Mouse (Mus musculus): ENCODE measurements around the gene 9330159F19Rik. TPM values are rescaled to one million over a fixed set of nuclear protein-coding genes. Genes with fewer than 3 reads are reported as not detected.
A peak's percentile ranks its signal among the peaks of the same experiment; 100 is the strongest.

The 9330159F19Rik gene
- total RNA-seq (2012; rRNA removed) (not detected in 2 replicates), polyA plus RNA-seq (2012; ENCODE audit: insufficient read depth in 1 of 2, insufficient read length in 2 of 2, low read depth in 1 of 2, low replicate concordance in 2 of 2, missing spikeins in 1 of 2) (not detected)

GRCm38 (mm10) chr10:29211453-29211852 is at the start of gene 9330159F19Rik:
9330159F19Rik (plus strand) TSS chr10:29211606.
- Histone ChIP-seq H3K4me1 (ENCODE audit: control insufficient read depth in 1 of 2, insufficient read depth in 2 of 2, low read length in 2 of 2) (no peaks in the 10 kb centered on the region), H3K27me3 (ENCODE audit: control insufficient read depth in 1 of 2, insufficient read depth in 2 of 2, low read length in 2 of 2) (no peaks in the 10 kb centered on the region), H3K9ac (ENCODE audit: control insufficient read depth, low read depth, low read length, poor library complexity, severe bottlenecking) (no peak within 1 kb of the TSS), H3K4me3 (ENCODE audit: control insufficient read depth in 1 of 2, insufficient read depth in 1 of 2, low read depth in 2 of 2, low read length in 2 of 2) (no peak within 1 kb of the TSS), H3K9me3 (replicated peaks; ENCODE audit: insufficient read depth, low read length) (no peaks in the 10 kb centered on the region), H3K36me3 (ENCODE audit: control insufficient read depth in 1 of 2, insufficient read depth in 2 of 2, low read length in 2 of 2) (no peaks in the 10 kb centered on the region), H3K27ac (ENCODE audit: control insufficient read depth, low read depth, low read length) (no peak within 1 kb of the TSS), H3K79me2 (ENCODE audit: control insufficient read depth, insufficient read depth, low read length, poor library complexity) (no peaks in the 10 kb centered on the region)
- no peak for DNase-seq (ENCODE audit: low read depth, low spot score)
- TF ChIP-seq MAX (IDR thresholded peaks at IDR 0.05; ENCODE audit: low read length) (no peak), MAFK (IDR thresholded peaks at IDR 0.05; ENCODE audit: borderline replicate concordance, low read depth, low read length) (no peak), HCFC1 (IDR thresholded peaks at IDR 0.05; ENCODE audit: low read depth, low read length) (no peak), POLR2AphosphoS2 (IDR thresholded peaks at IDR 0.05; ENCODE audit: low read length) (no peak), RCOR1 (IDR thresholded peaks at IDR 0.05; ENCODE audit: low read depth, low read length) (no peak)

GRCm38 (mm10) chr10:29161664-29162063 is 49.7 kb upstream of the 9330159F19Rik start:
- H3K9me3 ChIP-seq (replicated peaks; ENCODE audit: insufficient read depth, low read length) = no peaks in the 10 kb centered on the region
- H3K4me1 ChIP-seq (ENCODE audit: control insufficient read depth in 1 of 2, insufficient read depth in 2 of 2, low read length in 2 of 2) = no peaks in the 10 kb centered on the region
- no peak for TF ChIP-seq ELF1 (IDR thresholded peaks at IDR 0.05; ENCODE audit: low read depth, low read length)
- no peak for TF ChIP-seq RCOR1 (IDR thresholded peaks at IDR 0.05; ENCODE audit: low read depth, low read length)
- TF ChIP-seq ZNF384 (IDR thresholded peaks at IDR 0.05; ENCODE audit: low read depth, low read length) = no peak
- TF ChIP-seq GABPA (IDR thresholded peaks at IDR 0.05; ENCODE audit: low read depth, low read length) = no peak
- no peak for TF ChIP-seq RAD21 (IDR thresholded peaks at IDR 0.05; ENCODE audit: low read depth, low read length)
- TF ChIP-seq TCF12 (IDR thresholded peaks at IDR 0.05; ENCODE audit: low read depth, low read length) = peak; percentile 13; the same call in 1 of the 2 replicates
- TF ChIP-seq GATA1 (IDR thresholded peaks at IDR 0.05; ENCODE audit: low read depth, low read length) = peak; percentile 65
- peak; percentile 57 to 79 for TF ChIP-seq EP300 (IDR thresholded peaks at IDR 0.05; ENCODE audit: low read depth in 1 of 2, low read length in 2 of 2)
- no peak overlapping the region for H3K27ac ChIP-seq (ENCODE audit: control insufficient read depth, low read depth, low read length)
- peak; percentile 51 for DNase-seq (ENCODE audit: low read depth, low spot score)
- H3K9ac ChIP-seq (ENCODE audit: control insufficient read depth, low read depth, low read length, poor library complexity, severe bottlenecking) = no peak overlapping the region
- H3K4me3 ChIP-seq (ENCODE audit: control insufficient read depth in 1 of 2, insufficient read depth in 1 of 2, low read depth in 2 of 2, low read length in 2 of 2) = no peak overlapping the region
- H3K36me3 ChIP-seq (ENCODE audit: control insufficient read depth in 1 of 2, insufficient read depth in 2 of 2, low read length in 2 of 2) = no peaks in the 10 kb centered on the region
- no peaks in the 10 kb centered on the region for H3K79me2 ChIP-seq (ENCODE audit: control insufficient read depth, insufficient read depth, low read length, poor library complexity)
- H3K27me3 ChIP-seq (ENCODE audit: control insufficient read depth in 1 of 2, insufficient read depth in 2 of 2, low read length in 2 of 2) = no peaks in the 10 kb centered on the region

GRCm38 (mm10) chr10:29173778-29174177 is 37.6 kb upstream of the 9330159F19Rik start:
- H3K27ac ChIP-seq (ENCODE audit: control insufficient read depth, low read depth, low read length) = no peak overlapping the region
- H3K4me3 ChIP-seq (ENCODE audit: control insufficient read depth in 1 of 2, insufficient read depth in 1 of 2, low read depth in 2 of 2, low read length in 2 of 2) = no peak overlapping the region
- no peaks in the 10 kb centered on the region for H3K27me3 ChIP-seq (ENCODE audit: control insufficient read depth in 1 of 2, insufficient read depth in 2 of 2, low read length in 2 of 2)
- DNase-seq (ENCODE audit: low read depth, low spot score) = no peak
- H3K4me1 ChIP-seq (ENCODE audit: control insufficient read depth in 1 of 2, insufficient read depth in 2 of 2, low read length in 2 of 2) = no peaks in the 10 kb centered on the region
- H3K36me3 ChIP-seq (ENCODE audit: control insufficient read depth in 1 of 2, insufficient read depth in 2 of 2, low read length in 2 of 2) = no peaks in the 10 kb centered on the region
- no peak overlapping the region for H3K9ac ChIP-seq (ENCODE audit: control insufficient read depth, low read depth, low read length, poor library complexity, severe bottlenecking)
- no peaks in the 10 kb centered on the region for H3K79me2 ChIP-seq (ENCODE audit: control insufficient read depth, insufficient read depth, low read length, poor library complexity)
- TF ChIP-seq TBP (IDR thresholded peaks at IDR 0.05; ENCODE audit: low read depth, low read length) (no peak), ZNF384 (IDR thresholded peaks at IDR 0.05; ENCODE audit: low read depth, low read length) (no peak), POLR2AphosphoS5 (IDR thresholded peaks at IDR 0.05; ENCODE audit: borderline replicate concordance, low read depth, low read length) (no peak), MXI1 (IDR thresholded peaks at IDR 0.05; ENCODE audit: low read depth, low read length) (no peak), POLR2A (IDR thresholded peaks at IDR 0.05; ENCODE audit: control insufficient read depth in 1 of 2, insufficient read depth in 1 of 2, low read depth in 1 of 2, low read length in 2 of 2, poor library complexity in 1 of 2) (no peak), MAZ (IDR thresholded peaks at IDR 0.05; ENCODE audit: low read depth, low read length) (no peak), KAT2A (conservative IDR thresholded peaks at IDR 0.05; ENCODE audit: low read depth, low read length) (no peak), USF2 (IDR thresholded peaks at IDR 0.05; ENCODE audit: borderline replicate concordance in 1 of 2, insufficient read depth in 1 of 2, low read depth in 1 of 2, low read length in 2 of 2) (no peak), SIN3A (IDR thresholded peaks at IDR 0.05; ENCODE audit: low read length) (no peak), ELF1 (IDR thresholded peaks at IDR 0.05; ENCODE audit: low read depth, low read length) (no peak), MAFK (IDR thresholded peaks at IDR 0.05; ENCODE audit: borderline replicate concordance, low read depth, low read length) (no peak), ZMIZ1 (IDR thresholded peaks at IDR 0.05; ENCODE audit: low read depth, low read length) (no peak), POLR2AphosphoS2 (IDR thresholded peaks at IDR 0.05; ENCODE audit: low read length) (no peak), JUND (IDR thresholded peaks at IDR 0.05; ENCODE audit: low read depth, low read length) (no peak), TCF12 (IDR thresholded peaks at IDR 0.05; ENCODE audit: low read depth, low read length) (no peak), CTCF (IDR thresholded peaks at IDR 0.05 in 2 of 3, conservative IDR thresholded peaks at IDR 0.05 in 1 of 3; ENCODE audit: control insufficient read depth in 1 of 3, insufficient read depth in 1 of 3, low read depth in 2 of 3, low read length in 3 of 3, poor library complexity in 1 of 3, severe bottlenecking in 1 of 3) (no peak)
- no peaks in the 10 kb centered on the region for H3K9me3 ChIP-seq (replicated peaks; ENCODE audit: insufficient read depth, low read length)

All from MEL (cell line).